Mouse (Mus musculus): ENCODE results near the gene Ubn1.

Gene Ubn1

GRCm38 (mm10) chr16:5049774-5050234 lies at the start of gene Ubn1, which contains the start of gene Glyr1:
TSS of gene Ubn1 (plus strand) at chr16:5050057.
TSS of gene Glyr1 (minus strand) at chr16:5049863.
- DNase-seq: peak; percentile 100

GRCm38 (mm10) chr16:5000611-5001010 lies 49.2 kb upstream of the Ubn1 start:
- DNase-seq: no peak

GRCm38 (mm10) chr16:5007067-5007466 lies 42.8 kb upstream of the Ubn1 start, which contains the start of gene Smim22:
TSS of gene Smim22 (plus strand) at chr16:5007288.
- DNase-seq: no peak

- no peak for DNase-seq
These were observed 42.4 kb upstream of the Ubn1 start for GRCm38 (mm10) chr16:5007492-5007891.

GRCm38 (mm10) chr16:5008076-5008475 lies 41.8 kb upstream of the Ubn1 start:
- peak; percentile 26 for DNase-seq

GRCm38 (mm10) chr16:5010371-5010935 lies 39.4 kb upstream of the Ubn1 start:
- DNase-seq: no peak

GRCm38 (mm10) chr16:5011285-5011684 lies 38.6 kb upstream of the Ubn1 start:
- DNase-seq: peak; percentile 23

GRCm38 (mm10) chr16:5012036-5013005 lies 37.5 kb upstream of the Ubn1 start:
- peak; percentile 50 for DNase-seq

- peak; percentile 100 for DNase-seq
These were observed 36.6 kb upstream of the Ubn1 start, which contains the start of gene Rogdi for GRCm38 (mm10) chr16:5013054-5013838. TSS of gene Rogdi (minus strand) at chr16:5013553.

- DNase-seq: peak; percentile 21
These were observed 35.3 kb upstream of the Ubn1 start for GRCm38 (mm10) chr16:5014578-5014977.

GRCm38 (mm10) chr16:5024021-5024420 lies 25.8 kb upstream of the Ubn1 start:
- no peak for DNase-seq

- no peak for DNase-seq
These were observed 20.0 kb upstream of the Ubn1 start for GRCm38 (mm10) chr16:5029847-5030246.

- DNase-seq: no peak
These were observed 14.3 kb upstream of the Ubn1 start for GRCm38 (mm10) chr16:5035591-5035990.

GRCm38 (mm10) chr16:5036649-5037234 lies 13.1 kb upstream of the Ubn1 start:
- no peak for DNase-seq

GRCm38 (mm10) chr16:5045322-5045721 lies 4.5 kb upstream of the Ubn1 start:
- no peak for DNase-seq

- DNase-seq: no peak
These were observed 579 bp upstream of the Ubn1 start for GRCm38 (mm10) chr16:5049182-5049773.

GRCm38 (mm10) chr16:5050251-5051110 lies 624 bp downstream of the Ubn1 start:
- peak; percentile 83 for DNase-seq

GRCm38 (mm10) chr16:5058114-5058513 lies 8.3 kb downstream of the Ubn1 start:
- DNase-seq: no peak

- no peak for DNase-seq
These were observed 13.6 kb downstream of the Ubn1 start for GRCm38 (mm10) chr16:5063472-5063871.

GRCm38 (mm10) chr16:5070321-5070720 lies 20.5 kb downstream of the Ubn1 start:
- peak; percentile 32 for DNase-seq

GRCm38 (mm10) chr16:5071974-5072373 lies 22.1 kb downstream of the Ubn1 start:
- no peak for DNase-seq
